Mouse (Mus musculus): ENCODE data around the gene Il16. TPM values are rescaled to one million over a fixed set of nuclear protein-coding genes. Genes with fewer than 3 reads are reported as not detected.

Gene Il16
- total and polyA plus RNA-seq, 3 experiments: 5.6 to 7.6 (median 6.1) TPM

DNA sequence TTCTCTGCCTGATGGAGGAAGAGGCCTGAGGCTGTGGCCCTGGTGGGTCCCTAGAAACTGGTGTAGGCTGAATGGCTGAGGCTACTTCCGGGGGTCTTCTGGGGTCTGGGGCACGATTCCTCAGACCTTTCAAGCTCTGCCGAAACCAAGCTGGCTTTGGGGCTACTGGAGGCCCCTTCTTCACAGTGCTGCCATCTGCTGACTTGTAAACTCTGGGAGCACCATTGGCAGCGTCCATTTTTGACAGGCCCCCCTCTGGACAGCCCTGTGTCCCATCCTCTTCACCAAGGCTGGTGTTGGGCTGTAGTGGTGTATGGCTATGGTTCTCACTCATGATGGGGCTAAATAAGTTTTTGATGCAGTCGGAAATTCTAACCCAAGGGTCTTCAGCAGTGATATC is 93.0 kb downstream of the Il16 start:
- 76% methylated on average over 5 of the region's 5 CpGs for WGBS
- no peak for TF ChIP-seq POLR2A (IDR thresholded peaks at IDR 0.05; ENCODE audit: insufficient read depth, low read depth, low read length)
- peak; percentile 11; the same call in 1 of the 2 replicates for TF ChIP-seq CTCF (IDR thresholded peaks at IDR 0.05)
- no peak for TF ChIP-seq EP300 (IDR thresholded peaks at IDR 0.05; ENCODE audit: insufficient read depth, low read depth, low read length)

GRCm38 (mm10) chr7:83650638-83651037 is 94.9 kb downstream of the Il16 start:
- Histone ChIP-seq H3K27me3 (ENCODE audit: control insufficient read depth, insufficient read depth, low read length) (no peaks in the 10 kb centered on the region), H3K9ac (ENCODE audit: low read depth, low read length) (no peak overlapping the region), H3K79me2 (replicated peaks; ENCODE audit: control insufficient read depth, insufficient read depth, low read length) (no peaks in the 10 kb centered on the region), H3K27ac (no peak overlapping the region), H3K4me1 (ENCODE audit: control insufficient read depth, insufficient read depth, low read length) (peaks cover 11% of the 10 kb centered on the region), H3K4me3 (no peak overlapping the region; the same call in 1 of the 2 replicates), H3K36me3 (ENCODE audit: control insufficient read depth, insufficient read depth, low read length) (no peaks in the 10 kb centered on the region; the same call in 1 of the 2 replicates)
- 47% methylated on average over 5 of the region's 5 CpGs for WGBS
- DNase-seq: no peak
- TF ChIP-seq CTCF (IDR thresholded peaks at IDR 0.05): no peak
- no peak for TF ChIP-seq EP300 (IDR thresholded peaks at IDR 0.05; ENCODE audit: insufficient read depth, low read depth, low read length)
- TF ChIP-seq POLR2A (IDR thresholded peaks at IDR 0.05; ENCODE audit: insufficient read depth, low read depth, low read length): no peak
- intact Hi-C loops (cut with DNase I): no loop called here

More for the DNA sequence above, 93.0 kb downstream of the Il16 start:
- Histone ChIP-seq H3K27me3 (ENCODE audit: control insufficient read depth, insufficient read depth, low read length) (no peaks in the 10 kb centered on the region), H3K9ac (ENCODE audit: low read depth, low read length) (no peak overlapping the region), H3K4me1 (ENCODE audit: control insufficient read depth, insufficient read depth, low read length) (peaks cover 11% of the 10 kb centered on the region), H3K36me3 (ENCODE audit: control insufficient read depth, insufficient read depth, low read length) (no peaks in the 10 kb centered on the region; the same call in 1 of the 2 replicates), H3K4me3 (no peak overlapping the region), H3K79me2 (replicated peaks; ENCODE audit: control insufficient read depth, insufficient read depth, low read length) (no peaks in the 10 kb centered on the region), H3K27ac (no peak overlapping the region)
- intact Hi-C loops (cut with DNase I): loop anchor here (2.0 kb wide), 1 partner anchor 20 kb away; no protein-coding TSS in a partner anchor
- DNase-seq: no peak

DNA sequence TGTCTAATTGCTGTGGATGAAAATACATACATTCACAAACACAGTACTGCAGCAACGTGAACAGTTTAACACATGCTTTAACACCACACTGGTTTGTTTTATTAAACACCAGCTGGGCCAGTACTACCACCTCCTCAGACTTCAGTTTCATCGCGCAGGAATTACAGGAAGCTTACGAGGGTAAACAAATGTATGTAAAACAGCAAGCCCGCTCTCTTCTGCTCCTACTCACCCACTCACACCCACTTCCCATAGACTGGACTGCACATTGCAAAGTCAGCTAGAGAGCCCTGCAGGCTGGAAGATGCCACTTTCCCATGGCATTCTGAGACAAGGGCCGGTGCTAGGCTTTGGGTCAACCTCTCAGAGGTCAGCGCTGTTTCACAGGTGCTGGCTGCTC is 96.7 kb downstream of the Il16 start:
- H3K27ac ChIP-seq: no peak overlapping the region
- H3K4me1 ChIP-seq (ENCODE audit: control insufficient read depth, insufficient read depth, low read length): peaks cover 6% of the 10 kb centered on the region
- 79% methylated on average over 7 of the region's 7 CpGs for WGBS
- H3K4me3 ChIP-seq: no peak overlapping the region
- DNase-seq: no peak
- TF ChIP-seq CTCF (IDR thresholded peaks at IDR 0.05) (no peak), POLR2A (IDR thresholded peaks at IDR 0.05; ENCODE audit: insufficient read depth, low read depth, low read length) (no peak), EP300 (IDR thresholded peaks at IDR 0.05; ENCODE audit: insufficient read depth, low read depth, low read length) (no peak)
- H3K36me3 ChIP-seq (ENCODE audit: control insufficient read depth, insufficient read depth, low read length): no peaks in the 10 kb centered on the region; the same call in 1 of the 2 replicates
- intact Hi-C loops (cut with DNase I): no loop called here
- H3K79me2 ChIP-seq (replicated peaks; ENCODE audit: control insufficient read depth, insufficient read depth, low read length): no peaks in the 10 kb centered on the region
- H3K9ac ChIP-seq (ENCODE audit: low read depth, low read length): no peak overlapping the region
- H3K27me3 ChIP-seq (ENCODE audit: control insufficient read depth, insufficient read depth, low read length): no peaks in the 10 kb centered on the region

DNA sequence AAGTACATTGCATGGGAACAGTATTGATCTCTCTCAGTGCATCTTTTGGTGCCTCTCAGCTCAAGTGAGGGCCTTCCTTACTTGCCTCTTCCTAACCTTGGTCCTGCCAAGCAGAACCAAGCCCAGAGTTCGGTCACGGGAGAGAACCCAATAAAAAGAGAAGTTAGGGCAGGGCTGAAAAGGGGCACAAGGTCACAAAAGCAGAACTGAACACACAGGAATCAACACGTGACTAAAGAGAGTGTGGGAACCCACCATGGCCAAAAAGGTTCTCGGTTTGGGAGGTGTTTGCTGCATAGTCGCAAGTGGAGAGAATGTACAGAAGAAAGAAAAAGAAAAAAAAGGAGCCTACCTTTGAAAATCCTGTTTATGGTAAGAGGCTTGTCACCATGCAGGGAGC is 100.0 kb downstream of the Il16 start:
- no peak overlapping the region for H3K27ac ChIP-seq
- no peak overlapping the region for H3K4me3 ChIP-seq
- no peak overlapping the region for H3K9ac ChIP-seq (ENCODE audit: low read depth, low read length)
- no peaks in the 10 kb centered on the region for H3K27me3 ChIP-seq (ENCODE audit: control insufficient read depth, insufficient read depth, low read length)
- 81% methylated on average over 5 of the region's 5 CpGs for WGBS
- DNase-seq: peak in 1 of 2 experiments; percentile 56
- no peaks in the 10 kb centered on the region for H3K79me2 ChIP-seq (replicated peaks; ENCODE audit: control insufficient read depth, insufficient read depth, low read length)
- H3K4me1 ChIP-seq (ENCODE audit: control insufficient read depth, insufficient read depth, low read length): peaks cover 3% of the 10 kb centered on the region; the same call in 1 of the 2 replicates
- intact Hi-C loops (cut with DNase I): no loop called here
- H3K36me3 ChIP-seq (ENCODE audit: control insufficient read depth, insufficient read depth, low read length): no peaks in the 10 kb centered on the region
- TF ChIP-seq EP300 (IDR thresholded peaks at IDR 0.05; ENCODE audit: insufficient read depth, low read depth, low read length) (no peak), POLR2A (IDR thresholded peaks at IDR 0.05; ENCODE audit: insufficient read depth, low read depth, low read length) (no peak), CTCF (IDR thresholded peaks at IDR 0.05) (no peak)

DNA sequence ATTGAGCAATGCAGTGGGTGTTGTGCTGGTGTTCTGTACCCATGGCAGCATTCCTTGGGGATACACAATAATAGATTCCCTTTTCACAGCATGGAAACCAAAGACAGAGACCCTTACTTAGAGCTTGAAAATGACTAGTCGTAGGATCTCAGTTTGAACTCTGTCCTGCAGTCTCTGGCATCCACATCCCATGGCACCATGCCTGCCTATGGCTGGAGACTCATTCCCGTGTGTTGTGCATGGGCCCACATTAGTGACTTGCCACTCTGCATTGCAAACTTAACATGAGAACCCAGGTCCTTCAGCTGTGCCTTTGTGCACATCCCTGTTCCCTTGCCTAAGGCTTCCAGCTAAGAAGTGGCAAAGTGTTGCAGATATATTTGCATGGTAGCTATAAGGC is 100.8 kb downstream of the Il16 start:
- Histone ChIP-seq H3K4me1 (ENCODE audit: control insufficient read depth, insufficient read depth, low read length) (no peaks in the 10 kb centered on the region; the same call in 1 of the 2 replicates), H3K27ac (no peak overlapping the region), H3K9ac (ENCODE audit: low read depth, low read length) (no peak overlapping the region), H3K79me2 (replicated peaks; ENCODE audit: control insufficient read depth, insufficient read depth, low read length) (no peaks in the 10 kb centered on the region), H3K36me3 (ENCODE audit: control insufficient read depth, insufficient read depth, low read length) (no peaks in the 10 kb centered on the region), H3K4me3 (no peak overlapping the region), H3K27me3 (ENCODE audit: control insufficient read depth, insufficient read depth, low read length) (no peaks in the 10 kb centered on the region)
- 87% methylated on average over 2 of the region's 2 CpGs for WGBS
- no peak for DNase-seq
- TF ChIP-seq EP300 (IDR thresholded peaks at IDR 0.05; ENCODE audit: insufficient read depth, low read depth, low read length) (no peak), POLR2A (IDR thresholded peaks at IDR 0.05; ENCODE audit: insufficient read depth, low read depth, low read length) (no peak), CTCF (IDR thresholded peaks at IDR 0.05) (no peak)
- intact Hi-C loops (cut with DNase I): no loop called here

- intact Hi-C loops (cut with DNase I): no loop called here
- Histone ChIP-seq H3K27me3 (ENCODE audit: control insufficient read depth, insufficient read depth, low read length) (no peaks in the 10 kb centered on the region), H3K4me1 (ENCODE audit: control insufficient read depth, insufficient read depth, low read length) (no peaks in the 10 kb centered on the region; the same call in 1 of the 2 replicates), H3K9ac (ENCODE audit: low read depth, low read length) (no peak overlapping the region), H3K79me2 (replicated peaks; ENCODE audit: control insufficient read depth, insufficient read depth, low read length) (no peaks in the 10 kb centered on the region), H3K36me3 (ENCODE audit: control insufficient read depth, insufficient read depth, low read length) (no peaks in the 10 kb centered on the region), H3K27ac (no peak overlapping the region), H3K4me3 (no peak overlapping the region)
- no peak for TF ChIP-seq CTCF (IDR thresholded peaks at IDR 0.05)
- no peak for TF ChIP-seq EP300 (IDR thresholded peaks at IDR 0.05; ENCODE audit: insufficient read depth, low read depth, low read length)
- no peak for TF ChIP-seq POLR2A (IDR thresholded peaks at IDR 0.05; ENCODE audit: insufficient read depth, low read depth, low read length)
- 86% methylated on average over 6 of the region's 6 CpGs for WGBS
- DNase-seq: no peak
Observed at GRCm38 (mm10) chr7:83643581-83643980, 101.9 kb downstream of the Il16 start.

Data from heart, adult 2 months (tissue).